Mouse (Mus musculus) neural tube, embryonic 14.5 days (tissue): ENCODE data around the gene Il6ra. TPM values are rescaled to one million over a fixed set of nuclear protein-coding genes. Genes with fewer than 3 reads are reported as not detected.

Source experiments
- ATAC-seq: fragments of 200-750 bp; cut with Nextera tagmentation; 2 replicates; pipeline ENCODE4 v1.8.0; 2017; ENCODE audit warnings: low read depth, mild to moderate bottlenecking, moderate TSS enrichment, moderate library complexity
- H3K27ac ChIP-seq: fragments of 300-500 bp; sonication (generic); 2 replicates; pipeline ENCODE4 v1.5.1; 2014; ENCODE audit warnings: low read depth, mild to moderate bottlenecking, control low read depth, low read length, moderate library complexity, mixed read lengths
- H3K27me3 ChIP-seq: fragments of 300-500 bp; sonication (generic); 2 replicates; pipeline ENCODE4 v1.6.1; 2014; ENCODE audit warnings: low read length; ENCODE audit not compliant: control insufficient read depth, insufficient read depth
- H3K36me3 ChIP-seq: fragments of 300-500 bp; sonication (generic); 2 replicates; pipeline ENCODE4 v1.6.1; 2014; ENCODE audit warnings: low read length, mixed read lengths; ENCODE audit not compliant: control insufficient read depth, insufficient read depth
- H3K4me1 ChIP-seq: fragments of 300-500 bp; sonication (generic); 2 replicates; pipeline ENCODE4 v1.6.1; 2014; ENCODE audit warnings: low read length; ENCODE audit not compliant: control insufficient read depth, insufficient read depth
- H3K4me2 ChIP-seq: fragments of 300-500 bp; sonication (generic); 2 replicates; pipeline ENCODE4 v1.6.1; 2014; ENCODE audit warnings: mild to moderate bottlenecking, low read depth, low read length, control low read depth
- H3K4me3 ChIP-seq: fragments of 300-500 bp; sonication (generic); 2 replicates; pipeline ENCODE4 v1.5.1; 2014; ENCODE audit warnings: low read depth, low read length, control low read depth, mixed read lengths
- H3K9ac ChIP-seq: fragments of 300-500 bp; sonication (generic); replicated peaks from 2 replicates; pipeline ENCODE4 v1.6.1; 2014; ENCODE audit warnings: low read depth, mild to moderate bottlenecking, control low read depth, low read length, mixed read lengths
- H3K9me3 ChIP-seq: fragments of 300-500 bp; sonication (generic); 2 replicates; pipeline ENCODE4 v1.6.1; 2016; ENCODE audit warnings: low read length; ENCODE audit not compliant: control insufficient read depth
- WGBS: fragments of 180-500 bp; shearing (Covaris S2); extraction: QIAGEN DNeasy Blood & Tissue Kit; methylation state at CpG from one replicate; pipeline ENCODE4 v1.1.7; 2014; 5-methylcytosine and 5-hydroxymethylcytosine counted together
- polyA plus RNA-seq: library from polyadenylated mRNA; unstranded; fragments of >200 nt; fragmentation: Nextera tagmentation; extraction: Ambion mirVana; gene quantifications from 2 replicates; pipeline ENCODE4 v1.2.1, GENCODE M21; 2014

Il6ra gene
- polyA plus RNA-seq, 1 experiment from 2014 or later = 0.36 TPM

DNA sequence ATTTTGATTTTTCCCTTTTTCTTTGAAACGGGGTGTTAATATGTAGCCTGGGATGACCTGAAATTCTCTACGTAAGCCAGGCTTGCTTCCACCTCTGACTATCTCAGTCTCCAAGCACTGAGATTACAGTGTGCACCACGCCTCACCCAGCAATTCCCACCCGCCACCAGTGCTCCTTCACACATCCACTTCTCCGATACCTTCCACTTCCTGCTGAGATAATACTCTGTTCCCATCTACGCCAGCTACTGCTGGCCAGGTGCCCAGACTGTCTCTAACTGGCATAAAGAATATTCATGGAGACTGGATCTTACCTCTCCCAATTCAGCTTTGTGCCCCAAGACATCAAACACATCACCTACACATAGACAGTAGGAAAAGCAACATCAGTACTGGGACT is 35.7 kb upstream of the Il6ra start:
- no peak overlapping the region for H3K9ac ChIP-seq
- peaks cover 83% of the 10 kb centered on the region for H3K36me3 ChIP-seq
- H3K4me1 ChIP-seq = no peaks in the 10 kb centered on the region
- H3K27me3 ChIP-seq = no peaks in the 10 kb centered on the region
- no peak overlapping the region for H3K27ac ChIP-seq
- 89% methylated on average over 6 of the region's 6 CpGs for WGBS
- no peaks in the 10 kb centered on the region for H3K9me3 ChIP-seq
- H3K4me3 ChIP-seq = no peak overlapping the region
- no peak overlapping the region for H3K4me2 ChIP-seq
- ATAC-seq = no peak

DNA sequence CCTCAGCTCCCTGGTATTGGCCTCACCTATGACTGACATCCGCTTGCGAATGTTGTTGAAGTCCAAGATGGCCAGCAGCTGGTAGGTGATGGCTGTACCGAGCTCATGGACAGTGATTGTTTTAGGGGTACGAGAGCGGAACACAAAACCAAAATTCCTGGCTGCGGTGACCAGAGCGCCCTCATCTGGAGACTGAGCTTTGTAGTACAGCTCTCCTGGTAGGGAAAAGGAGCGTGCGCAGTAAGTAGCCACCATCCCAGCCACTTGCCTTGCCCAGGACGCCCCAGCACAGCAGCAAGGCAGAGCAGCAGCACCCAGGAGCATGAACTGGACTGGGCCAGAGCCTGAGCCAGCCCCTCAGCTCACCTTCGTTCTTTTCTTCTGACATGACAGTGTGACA is 35.0 kb upstream of the Il6ra start:
- Histone ChIP-seq H3K9me3 (no peaks in the 10 kb centered on the region), H3K36me3 (peaks cover 89% of the 10 kb centered on the region), H3K27me3 (no peaks in the 10 kb centered on the region), H3K9ac (no peak overlapping the region), H3K27ac (no peak overlapping the region), H3K4me2 (no peak overlapping the region), H3K4me3 (no peak overlapping the region), H3K4me1 (no peaks in the 10 kb centered on the region)
- 85% methylated on average over 11 of the region's 11 CpGs for WGBS
- ATAC-seq = no peak

DNA sequence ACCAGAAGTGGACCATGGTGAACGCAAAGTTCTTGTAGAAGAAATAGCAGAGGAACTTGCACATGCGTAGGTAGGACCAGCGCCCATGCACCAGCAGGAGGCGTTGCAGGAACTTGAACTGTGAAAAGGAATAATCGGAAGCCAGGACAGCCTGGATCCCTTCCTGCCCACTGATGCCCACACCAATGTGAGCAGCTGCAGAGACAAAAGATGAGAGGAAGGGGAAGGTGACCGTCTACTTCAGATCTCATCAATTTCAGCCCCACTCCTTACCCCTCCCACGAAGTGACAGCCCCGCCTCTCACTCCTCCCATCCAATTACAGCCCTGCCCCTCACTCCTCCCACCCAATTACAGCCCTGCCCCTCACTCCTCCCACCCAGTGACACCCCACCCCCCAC is 32.0 kb upstream of the Il6ra start:
- H3K27ac ChIP-seq = no peak overlapping the region
- no peak overlapping the region for H3K4me3 ChIP-seq
- H3K4me1 ChIP-seq = no peaks in the 10 kb centered on the region
- no peak for ATAC-seq
- 73% methylated on average over 8 of the region's 8 CpGs for WGBS
- no peak overlapping the region for H3K9ac ChIP-seq
- no peaks in the 10 kb centered on the region for H3K27me3 ChIP-seq
- peaks cover 86% of the 10 kb centered on the region for H3K36me3 ChIP-seq
- no peaks in the 10 kb centered on the region for H3K9me3 ChIP-seq
- H3K4me2 ChIP-seq = no peak overlapping the region

DNA sequence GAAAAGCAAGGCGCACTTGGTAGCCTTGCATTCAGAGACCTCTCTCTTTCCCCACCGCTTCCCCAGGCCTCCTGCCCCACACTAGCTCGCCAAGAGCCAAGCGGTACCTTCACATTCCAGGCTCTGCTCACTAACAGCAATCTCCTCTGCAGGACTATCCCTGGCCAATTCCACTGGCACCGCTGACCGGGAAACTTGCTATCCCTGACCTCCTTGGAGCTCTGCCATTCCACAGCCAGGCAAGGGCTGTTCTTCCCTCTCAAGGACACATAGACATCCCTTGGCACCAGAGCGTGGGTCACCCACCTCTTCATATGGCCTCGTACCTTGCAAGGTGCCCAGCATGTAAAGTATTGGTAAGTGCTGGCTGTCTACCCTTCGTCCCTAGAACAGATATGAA is 29.9 kb upstream of the Il6ra start:
- 91% methylated on average over 9 of the region's 9 CpGs for WGBS
- Histone ChIP-seq H3K36me3 (peaks cover 78% of the 10 kb centered on the region), H3K9ac (no peak overlapping the region), H3K4me1 (no peaks in the 10 kb centered on the region), H3K27ac (no peak overlapping the region), H3K4me2 (no peak overlapping the region), H3K4me3 (no peak overlapping the region), H3K27me3 (no peaks in the 10 kb centered on the region), H3K9me3 (no peaks in the 10 kb centered on the region)
- no peak for ATAC-seq

DNA sequence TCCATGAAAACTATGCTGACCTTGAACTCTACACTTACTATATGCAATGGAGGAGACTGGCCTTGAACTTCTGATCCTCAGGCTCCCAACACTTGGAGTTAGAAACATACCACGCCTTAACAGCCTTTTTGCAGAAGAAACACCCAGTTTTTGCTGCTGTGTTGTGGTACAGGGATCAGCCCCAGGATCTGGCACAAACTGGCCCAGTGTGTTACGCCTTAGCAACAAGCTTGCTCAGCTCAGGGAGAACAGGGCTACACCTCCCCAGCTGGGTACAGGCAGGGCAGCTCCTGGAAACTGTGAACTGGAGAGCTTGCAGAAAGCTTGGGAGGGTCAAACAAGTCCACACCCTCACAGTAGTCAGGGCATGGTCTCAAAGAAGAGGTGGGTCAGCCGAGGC is 23.5 kb upstream of the Il6ra start:
- peaks cover 24% of the 10 kb centered on the region for H3K36me3 ChIP-seq
- ATAC-seq = no peak
- no peak overlapping the region for H3K4me3 ChIP-seq
- H3K27me3 ChIP-seq = no peaks in the 10 kb centered on the region
- H3K9me3 ChIP-seq = no peaks in the 10 kb centered on the region
- 91% methylated on average over 3 of the region's 3 CpGs for WGBS
- no peak overlapping the region for H3K4me2 ChIP-seq
- H3K27ac ChIP-seq = no peak overlapping the region
- H3K4me1 ChIP-seq = no peaks in the 10 kb centered on the region
- H3K9ac ChIP-seq = no peak overlapping the region

DNA sequence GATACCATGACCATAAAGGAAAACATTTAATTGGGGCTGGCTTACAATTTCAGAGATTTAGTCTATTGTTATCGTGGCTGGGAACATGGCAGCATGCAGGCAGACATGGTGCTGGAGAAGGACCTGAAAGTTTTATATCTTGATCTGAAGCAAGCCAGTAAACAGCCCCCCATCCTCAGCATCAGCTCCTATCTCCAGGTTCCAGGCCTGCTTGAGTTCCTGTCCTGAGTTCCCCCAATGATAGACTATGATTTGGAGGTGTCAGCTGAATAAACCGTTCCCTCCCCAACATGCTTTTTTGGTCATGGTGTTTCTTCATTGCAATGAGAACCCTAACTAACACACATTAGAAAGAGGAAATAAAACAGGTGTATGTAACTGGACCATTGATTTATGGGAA is 19.9 kb upstream of the Il6ra start:
- Histone ChIP-seq H3K4me2 (no peak overlapping the region), H3K36me3 (no peaks in the 10 kb centered on the region; the same call in 1 of the 2 replicates), H3K4me3 (no peak overlapping the region), H3K9me3 (no peaks in the 10 kb centered on the region), H3K27me3 (no peaks in the 10 kb centered on the region), H3K27ac (no peak overlapping the region), H3K9ac (no peak overlapping the region), H3K4me1 (no peaks in the 10 kb centered on the region)
- WGBS = 93% methylated on average over 2 of the region's 2 CpGs
- ATAC-seq = no peak

DNA sequence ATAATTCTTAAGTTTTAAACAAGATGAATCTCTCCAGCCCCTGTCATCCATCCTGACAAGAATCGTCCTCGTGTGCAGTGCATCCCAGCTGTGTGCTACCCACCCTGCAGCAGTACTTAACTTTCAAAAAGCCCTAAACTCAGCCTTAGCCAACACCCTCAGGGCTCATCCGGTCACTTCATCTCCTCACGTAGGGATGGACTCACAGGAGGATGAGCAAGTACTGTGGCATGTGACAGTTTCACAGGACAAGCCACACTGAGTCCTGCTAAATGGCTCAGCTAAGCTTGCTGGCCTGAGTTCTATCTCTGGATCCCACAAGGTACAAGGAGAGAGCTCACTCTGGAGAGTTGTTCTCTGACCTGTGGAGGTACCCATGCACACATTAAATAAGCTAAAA is 16.0 kb upstream of the Il6ra start:
- H3K9ac ChIP-seq = no peak overlapping the region
- ATAC-seq = no peak
- H3K36me3 ChIP-seq = no peaks in the 10 kb centered on the region
- WGBS = 75% methylated on average over 4 of the region's 4 CpGs
- no peaks in the 10 kb centered on the region for H3K4me1 ChIP-seq
- no peak overlapping the region for H3K27ac ChIP-seq
- H3K4me3 ChIP-seq = no peak overlapping the region
- no peaks in the 10 kb centered on the region for H3K27me3 ChIP-seq
- H3K9me3 ChIP-seq = no peaks in the 10 kb centered on the region
- H3K4me2 ChIP-seq = no peak overlapping the region

DNA sequence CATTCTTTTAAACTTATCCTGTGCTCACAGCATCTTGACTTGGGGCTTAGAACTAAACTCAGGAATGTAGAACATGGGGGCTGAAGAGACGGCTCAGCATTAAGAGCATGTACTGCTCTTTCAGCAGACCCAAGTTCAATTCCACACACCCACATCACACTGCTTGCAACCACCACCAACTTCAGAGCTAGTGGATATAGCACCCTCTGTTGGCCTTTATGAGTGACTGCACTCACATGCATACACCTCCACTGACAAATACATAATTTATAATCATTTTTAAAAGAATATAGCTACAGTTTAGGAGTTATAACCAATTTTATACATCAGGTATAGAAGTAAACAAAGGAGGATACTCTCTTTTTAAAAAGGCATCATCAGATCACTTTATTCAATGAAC is 13.4 kb upstream of the Il6ra start:
- Histone ChIP-seq H3K9me3 (no peaks in the 10 kb centered on the region), H3K4me2 (no peak overlapping the region), H3K27ac (no peak overlapping the region), H3K9ac (no peak overlapping the region), H3K36me3 (no peaks in the 10 kb centered on the region), H3K27me3 (no peaks in the 10 kb centered on the region), H3K4me3 (no peak overlapping the region), H3K4me1 (no peaks in the 10 kb centered on the region)
- no peak for ATAC-seq
- WGBS = 96% methylated on average over 1 of the region's 1 CpGs

DNA sequence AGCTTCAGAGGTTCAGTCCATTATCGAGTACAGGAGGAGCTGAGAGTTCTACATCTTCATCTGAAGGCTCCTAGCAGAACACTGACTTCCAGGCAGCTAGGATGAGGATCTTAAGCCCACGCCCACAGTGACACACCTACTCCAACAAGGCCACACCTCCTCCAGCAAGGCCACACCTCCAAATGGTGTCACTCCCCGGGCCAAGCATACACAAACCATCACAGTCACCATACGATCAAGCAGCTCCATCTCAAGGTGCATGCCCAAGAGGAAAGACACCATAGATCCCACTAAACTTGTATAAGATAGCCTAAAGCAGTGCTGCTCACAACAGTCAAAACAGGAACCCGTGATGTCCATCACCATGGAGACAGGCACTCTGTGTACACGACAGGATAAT is 7.7 kb upstream of the Il6ra start:
- Histone ChIP-seq H3K36me3 (no peaks in the 10 kb centered on the region), H3K27ac (no peak overlapping the region), H3K4me3 (no peak overlapping the region), H3K9me3 (no peaks in the 10 kb centered on the region), H3K9ac (no peak overlapping the region), H3K4me1 (no peaks in the 10 kb centered on the region), H3K27me3 (no peaks in the 10 kb centered on the region), H3K4me2 (no peak overlapping the region)
- 76% methylated on average over 6 of the region's 6 CpGs for WGBS
- no peak for ATAC-seq

DNA sequence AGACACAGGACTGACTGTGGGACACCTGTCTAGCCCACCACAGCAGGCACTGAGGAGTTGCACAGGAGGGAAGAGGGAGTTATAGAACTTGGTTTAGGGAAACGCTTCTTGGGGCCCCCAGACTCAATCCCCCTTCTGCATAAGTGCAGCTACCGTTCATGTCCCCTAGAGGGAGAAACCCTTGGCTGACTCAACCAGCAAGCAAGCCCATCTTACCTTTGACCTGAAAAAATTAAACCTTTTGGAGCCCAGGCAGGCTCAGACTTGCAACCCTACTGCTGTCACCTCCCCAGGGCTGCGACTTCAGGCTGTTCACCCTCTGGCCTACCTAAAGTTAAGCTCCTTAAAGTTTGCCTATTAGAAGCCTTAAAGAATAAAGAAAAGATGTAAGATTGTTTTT is 4.4 kb upstream of the Il6ra start:
- H3K4me2 ChIP-seq = no peak overlapping the region
- WGBS = 51% methylated on average over 3 of the region's 3 CpGs
- no peak for ATAC-seq

More for the DNA sequence above, 4.4 kb upstream of the Il6ra start:
- Histone ChIP-seq H3K9me3 (no peaks in the 10 kb centered on the region), H3K27ac (no peak overlapping the region), H3K4me1 (peaks cover 4% of the 10 kb centered on the region; the same call in 1 of the 2 replicates), H3K27me3 (peaks cover 6% of the 10 kb centered on the region), H3K4me3 (no peak overlapping the region), H3K9ac (no peak overlapping the region), H3K36me3 (no peaks in the 10 kb centered on the region)
